Mouse (Mus musculus) liver, embryonic 14.5 days (tissue): ENCODE measurements around the gene Cebpzos. TPM values are rescaled to one million over a fixed set of nuclear protein-coding genes. Genes with fewer than 3 reads are reported as not detected.

Source experiments
- ATAC-seq: fragments of 200-750 bp; cut with Nextera tagmentation; 2 replicates; pipeline ENCODE4 v1.8.0; 2017; ENCODE audit warnings: moderate number of reproducible peaks, mild to moderate bottlenecking, moderate library complexity; ENCODE audit not compliant: insufficient read depth
- DNase-seq, 3 experiments: peaks; one replicate each; pipeline ENCODE4 v3.0.0-alpha.2; 2012 to 2013; ENCODE audit warnings: low read depth in 3 of 3, low spot score in 3 of 3
- H3K27ac ChIP-seq: fragments of 300-500 bp; sonication (generic); 2 replicates; pipeline ENCODE4 v1.5.1; 2014; ENCODE audit warnings: moderate library complexity, mild to moderate bottlenecking, control low read depth, inconsistent platforms
- H3K27me3 ChIP-seq: fragments of 300-500 bp; sonication (generic); 2 replicates; pipeline ENCODE4 v1.6.1; 2014; ENCODE audit warnings: mild to moderate bottlenecking, low read length, moderate library complexity; ENCODE audit not compliant: control insufficient read depth, insufficient read depth
- H3K36me3 ChIP-seq: fragments of 300-500 bp; sonication (generic); replicated peaks from 2 replicates; pipeline ENCODE4 v1.6.1; 2014; ENCODE audit warnings: low read depth; ENCODE audit not compliant: control insufficient read depth, insufficient read depth
- H3K4me1 ChIP-seq, 2 experiments: fragments of 200-500 bp in 1 of 2; fragments of 300-500 bp in 1 of 2; sonication (generic) in 1 of 2; replicated peaks; 2 replicates each; pipeline ENCODE4 v1.6.1; 2012 to 2014; ENCODE audit warnings: antibody characterized with exemption in 1 of 2, inconsistent platforms in 1 of 2, low read length in 1 of 2; ENCODE audit not compliant: control insufficient read depth in 2 of 2, insufficient read depth in 2 of 2
- H3K4me2 ChIP-seq: fragments of 300-500 bp; sonication (generic); 2 replicates; pipeline ENCODE4 v1.6.1; 2014; ENCODE audit warnings: low read depth, mild to moderate bottlenecking, control low read depth, moderate library complexity
- H3K4me3 ChIP-seq, 2 experiments: fragments of 200-500 bp in 1 of 2; fragments of 300-500 bp in 1 of 2; sonication (generic) in 1 of 2; 2 replicates each; pipeline ENCODE4 v1.5.1; 2012 to 2014; ENCODE audit warnings: low read depth in 2 of 2, low read length in 2 of 2, mild to moderate bottlenecking in 2 of 2, control low read depth in 1 of 2, inconsistent platforms in 1 of 2, moderate library complexity in 1 of 2; ENCODE audit not compliant: insufficient read depth in 1 of 2
- H3K9ac ChIP-seq: fragments of 300-500 bp; sonication (generic); replicated peaks from 2 replicates; pipeline ENCODE4 v1.6.1; 2014; ENCODE audit warnings: mild to moderate bottlenecking, control low read depth, moderate library complexity
- H3K9me3 ChIP-seq: fragments of 300-500 bp; sonication (generic); 2 replicates; pipeline ENCODE4 v1.6.1; 2016; ENCODE audit warnings: low read length, mixed read lengths; ENCODE audit not compliant: control insufficient read depth
- CTCF ChIP-seq: IDR thresholded peaks from 2 replicates; pipeline ENCODE4 v1.5.1; 2016; ENCODE audit warnings: antibody characterized with exemption, low read depth, control low read depth
- EP300 ChIP-seq: IDR thresholded peaks from 2 replicates; pipeline ENCODE4 v1.6.1; 2016; ENCODE audit warnings: antibody characterized with exemption, low read depth
- WGBS: fragments of 180-500 bp; shearing (Covaris S2); extraction: QIAGEN DNeasy Blood & Tissue Kit; methylation state at CpG from one replicate; pipeline ENCODE4 v1.1.7; 2014; ENCODE audit not compliant: insufficient replicate concordance; 5-methylcytosine and 5-hydroxymethylcytosine counted together
- polyA plus RNA-seq, 2 experiments: library from polyadenylated mRNA; depleted of rRNA in 1 of 2; stranded (reverse) in 1 of 2; unstranded in 1 of 2; fragments of >200 nt; fragmentation: Nextera tagmentation in 1 of 2; extraction: Ambion mirVana in 1 of 2; gene quantifications; 2 replicates each; pipeline versions ENCODE4 v1.2.1 to v1.2.3; 2012 to 2014

Gene Cebpzos
- polyA plus RNA-seq, 2 experiments, result 14.2 to 55.2 TPM

DNA sequence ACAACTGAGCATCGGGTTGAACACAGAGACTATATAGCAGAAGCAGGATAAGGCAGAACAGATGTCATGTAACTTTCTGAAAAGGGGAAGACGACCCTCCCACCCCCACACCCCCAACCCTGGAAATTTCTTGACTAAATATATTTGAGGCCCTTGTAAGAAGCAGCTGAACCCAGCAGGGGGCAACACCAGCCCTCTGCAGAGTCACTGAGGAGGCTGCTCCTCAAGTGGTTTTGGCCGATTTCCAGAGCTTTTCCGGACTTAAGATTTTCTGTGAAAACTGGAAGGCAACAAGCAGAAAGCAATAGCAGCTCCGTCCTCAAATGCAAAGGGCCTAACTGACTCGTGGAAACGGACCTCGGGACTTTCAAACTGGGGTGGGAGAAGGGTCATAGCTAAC lies 20.9 kb upstream of the Cebpzos start:
- H3K27me3 ChIP-seq, result no peaks in the 10 kb centered on the region
- no peaks in the 10 kb centered on the region for H3K9me3 ChIP-seq
- H3K27ac ChIP-seq, result no peak overlapping the region
- no peaks in the 10 kb centered on the region for H3K4me1 ChIP-seq
- no peak for ATAC-seq
- no peaks in the 10 kb centered on the region for H3K36me3 ChIP-seq
- no peak overlapping the region for H3K4me3 ChIP-seq
- TF ChIP-seq CTCF, result peak; percentile 57
- no peak for TF ChIP-seq EP300
- WGBS, result 20% methylated on average over 8 of the region's 8 CpGs
- no peak for DNase-seq
- 0 out of 2 replicates have a peak overlapping the region, but pooled peaks have one; percentile 29 for H3K4me2 ChIP-seq
- no peak overlapping the region for H3K9ac ChIP-seq

DNA sequence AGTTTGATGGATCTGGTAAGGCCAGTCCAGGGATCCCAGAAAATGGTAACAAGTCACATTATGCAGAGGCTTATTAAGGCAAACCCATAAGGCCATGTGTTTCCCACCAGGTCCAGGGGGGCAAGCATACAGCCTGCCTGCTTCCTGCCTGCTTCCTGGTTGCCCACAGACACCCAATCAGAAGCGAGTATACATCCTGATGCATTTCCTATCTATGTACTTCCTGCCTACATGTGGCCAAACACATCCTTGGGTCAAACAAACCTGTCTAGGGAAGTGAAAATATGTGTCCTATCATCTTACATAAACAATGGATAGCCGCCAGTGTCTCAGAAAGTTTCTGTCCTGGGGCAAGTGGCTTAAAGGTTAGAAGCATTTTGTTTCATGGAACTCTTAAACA lies 13.1 kb upstream of the Cebpzos start:
- Histone ChIP-seq H3K36me3 (no peaks in the 10 kb centered on the region), H3K9me3 (no peaks in the 10 kb centered on the region), H3K27me3 (no peaks in the 10 kb centered on the region), H3K4me3 (no peak overlapping the region), H3K27ac (no peak overlapping the region), H3K4me1 (no peaks in the 10 kb centered on the region), H3K9ac (no peak overlapping the region), H3K4me2 (no peak overlapping the region)
- WGBS, result 37% methylated on average over 2 of the region's 2 CpGs
- DNase-seq (no peak), ATAC-seq (no peak)
- TF ChIP-seq CTCF (no peak), EP300 (no peak)

DNA sequence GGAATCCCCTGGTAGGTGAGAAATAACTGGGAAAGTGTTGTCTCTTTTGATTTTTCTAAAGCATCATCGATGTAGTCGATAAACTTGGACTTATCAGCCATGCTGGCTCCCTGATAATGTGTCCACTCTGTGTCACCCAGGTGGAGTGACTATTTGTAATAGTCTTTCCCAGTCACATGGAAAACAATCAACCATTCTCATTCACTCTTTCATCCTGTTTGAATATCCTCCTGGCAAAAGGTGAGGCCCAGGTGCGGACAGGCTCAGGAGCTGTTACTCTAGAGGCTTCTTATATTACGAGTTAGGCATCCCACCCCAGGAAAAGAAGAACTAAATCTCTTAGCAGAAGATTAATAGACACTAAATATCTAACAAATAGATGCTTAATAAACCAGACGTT lies 9.4 kb upstream of the Cebpzos start, which contains the start of gene Sult6b1:
TSS of gene Sult6b1 (minus strand) at position 101 of the 400 bp plus-strand sequence.
- 63% methylated on average over 5 of the region's 5 CpGs for WGBS
- Histone ChIP-seq H3K4me2 (no peak within 1 kb of the TSS), H3K4me1 (no peaks in the 10 kb centered on the region), H3K36me3 (no peaks in the 10 kb centered on the region), H3K27me3 (no peaks in the 10 kb centered on the region), H3K27ac (no peak within 1 kb of the TSS), H3K9ac (no peak within 1 kb of the TSS), H3K4me3 (no peak within 1 kb of the TSS), H3K9me3 (no peaks in the 10 kb centered on the region)
- TF ChIP-seq CTCF (no peak), EP300 (no peak)
- no peak for ATAC-seq
- DNase-seq, result no peak

DNA sequence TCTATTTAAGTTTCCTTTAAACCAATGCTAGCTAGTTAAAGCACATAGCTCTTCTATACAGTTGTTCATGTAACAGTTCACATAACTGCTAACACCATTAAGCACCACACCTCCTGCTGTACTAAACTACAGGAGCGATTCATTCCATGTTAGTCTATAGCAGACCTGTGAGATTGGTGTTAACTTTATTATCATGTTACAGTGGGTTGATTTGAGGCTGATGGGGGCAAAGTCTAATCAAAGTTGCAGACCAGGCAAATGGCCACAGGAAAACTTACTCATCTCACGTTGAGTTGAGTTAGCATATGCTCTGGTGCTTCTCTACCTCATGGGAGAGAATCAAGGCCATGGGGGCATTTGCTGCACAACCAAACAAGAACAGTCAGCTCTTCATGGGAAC lies 6.9 kb upstream of the Cebpzos start:
- ATAC-seq (no peak), DNase-seq (no peak)
- Histone ChIP-seq H3K4me3 (no peak overlapping the region), H3K4me1 (peaks cover 2% of the 10 kb centered on the region in 2 experiments; a peak in 2 of 4 replicates), H3K9me3 (no peaks in the 10 kb centered on the region), H3K27me3 (no peaks in the 10 kb centered on the region), H3K27ac (no peak overlapping the region), H3K9ac (no peak overlapping the region), H3K4me2 (no peak overlapping the region), H3K36me3 (no peaks in the 10 kb centered on the region)
- WGBS, result 49% methylated on average over 2 of the region's 2 CpGs
- TF ChIP-seq EP300, result no peak
- no peak for TF ChIP-seq CTCF

DNA sequence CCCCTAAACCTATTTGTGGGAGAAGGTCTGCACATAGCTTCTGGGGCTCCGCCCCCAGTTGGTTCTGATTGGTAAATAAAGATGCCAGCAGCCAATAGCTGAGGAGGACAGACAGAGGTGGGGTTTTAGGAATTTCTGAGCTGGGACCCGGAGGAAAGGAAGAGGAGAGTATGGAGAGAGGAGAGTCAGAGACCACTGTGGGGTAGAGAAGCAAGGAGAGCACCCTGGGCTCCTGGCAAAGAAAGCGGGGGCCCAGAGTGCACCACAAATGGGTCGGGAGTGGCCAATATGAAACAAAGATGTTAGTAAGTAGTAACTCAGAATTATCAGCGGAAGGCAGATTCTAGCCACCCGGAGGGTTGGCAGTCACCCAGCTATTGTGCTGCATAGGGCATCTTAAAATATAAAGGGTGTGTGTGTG lies 3.4 kb upstream of the Cebpzos start:
- TF ChIP-seq EP300 (no peak), CTCF (no peak)
- Histone ChIP-seq H3K4me1 (peaks cover 9 to 10% of the 10 kb centered on the region in 2 experiments; a peak in 3 of 4 replicates), H3K27me3 (no peaks in the 10 kb centered on the region), H3K27ac (no peak overlapping the region), H3K4me3 (peak overlapping the region; percentile 52 to 70), H3K4me2 (peak overlapping the region; percentile 69), H3K9ac (peak overlapping the region; percentile 45), H3K9me3 (no peaks in the 10 kb centered on the region), H3K36me3 (no peaks in the 10 kb centered on the region)
- WGBS, result 18% methylated on average over 6 of the region's 6 CpGs
- peak; percentile 15; the same call in 1 of the 2 replicates for ATAC-seq
- DNase-seq, result no peak
